Mouse (Mus musculus) heart, embryonic 13.5 days (tissue): ENCODE data around the gene Cradd. TPM values are rescaled to one million over a fixed set of nuclear protein-coding genes. Genes with fewer than 3 reads are reported as not detected.

Experiments
- ATAC-seq: fragments of 200-750 bp; cut with Nextera tagmentation; 2 replicates; pipeline ENCODE4 v1.8.0; 2017; ENCODE audit warnings: moderate TSS enrichment; ENCODE audit not compliant: insufficient number of reproducible peaks, low FRiP score, low TSS enrichment; ENCODE audit errors: extremely low read depth
- H3K27ac ChIP-seq: fragments of 300-500 bp; sonication (generic); replicated peaks from 2 replicates; pipeline ENCODE4 v1.5.1; 2015; ENCODE audit warnings: moderate library complexity, mild to moderate bottlenecking, inconsistent platforms
- H3K27me3 ChIP-seq: fragments of 300-500 bp; sonication (generic); replicated peaks from 2 replicates; pipeline ENCODE4 v1.6.1; 2015; ENCODE audit warnings: mild to moderate bottlenecking, inconsistent platforms
- H3K36me3 ChIP-seq: fragments of 300-500 bp; sonication (generic); 2 replicates; pipeline ENCODE4 v1.6.1; 2015; ENCODE audit warnings: mild to moderate bottlenecking, inconsistent platforms
- H3K4me1 ChIP-seq: fragments of 300-500 bp; sonication (generic); 2 replicates; pipeline ENCODE4 v1.6.1; 2015; ENCODE audit warnings: inconsistent platforms
- H3K4me2 ChIP-seq: fragments of 300-500 bp; sonication (generic); 2 replicates; pipeline ENCODE4 v1.6.1; 2015; ENCODE audit warnings: inconsistent platforms, mild to moderate bottlenecking, moderate library complexity
- H3K4me3 ChIP-seq: fragments of 300-500 bp; sonication (generic); 2 replicates; pipeline ENCODE4 v1.5.1; 2015; ENCODE audit warnings: moderate library complexity, mild to moderate bottlenecking, inconsistent platforms
- H3K9ac ChIP-seq: fragments of 300-500 bp; sonication (generic); 2 replicates; pipeline ENCODE4 v1.6.1; 2015; ENCODE audit warnings: inconsistent platforms, mild to moderate bottlenecking, moderate library complexity
- H3K9me3 ChIP-seq: fragments of 300-500 bp; sonication (generic); 2 replicates; pipeline ENCODE4 v1.6.1; 2016; ENCODE audit warnings: inconsistent platforms
- WGBS: fragments of 180-500 bp; shearing (Covaris S2); methylation state at CpG from one replicate; pipeline ENCODE4 v1.1.7; 2015; ENCODE audit warnings: mixed read lengths; 5-methylcytosine and 5-hydroxymethylcytosine counted together
- polyA plus RNA-seq: library from polyadenylated mRNA; unstranded; fragments of >200 nt; fragmentation: Nextera tagmentation; extraction: Ambion mirVana; gene quantifications from 2 replicates; pipeline ENCODE4 v1.2.1, GENCODE M21; 2015

Cradd gene
- polyA plus RNA-seq, 1 experiment from 2014 or later: 8.6 TPM

- ATAC-seq: no peak
- Histone ChIP-seq H3K4me2 (no peak overlapping the region), H3K9me3 (no peaks in the 10 kb centered on the region), H3K4me3 (no peak overlapping the region), H3K27ac (no peak overlapping the region), H3K4me1 (peaks cover 17% of the 10 kb centered on the region), H3K9ac (no peak overlapping the region), H3K36me3 (no peaks in the 10 kb centered on the region), H3K27me3 (no peaks in the 10 kb centered on the region)
- WGBS: 74% methylated on average over 3 of the region's 3 CpGs
Observed at GRCm38 (mm10) chr10:95332596-95332995, 8.7 kb upstream of the Cradd start.

DNA sequence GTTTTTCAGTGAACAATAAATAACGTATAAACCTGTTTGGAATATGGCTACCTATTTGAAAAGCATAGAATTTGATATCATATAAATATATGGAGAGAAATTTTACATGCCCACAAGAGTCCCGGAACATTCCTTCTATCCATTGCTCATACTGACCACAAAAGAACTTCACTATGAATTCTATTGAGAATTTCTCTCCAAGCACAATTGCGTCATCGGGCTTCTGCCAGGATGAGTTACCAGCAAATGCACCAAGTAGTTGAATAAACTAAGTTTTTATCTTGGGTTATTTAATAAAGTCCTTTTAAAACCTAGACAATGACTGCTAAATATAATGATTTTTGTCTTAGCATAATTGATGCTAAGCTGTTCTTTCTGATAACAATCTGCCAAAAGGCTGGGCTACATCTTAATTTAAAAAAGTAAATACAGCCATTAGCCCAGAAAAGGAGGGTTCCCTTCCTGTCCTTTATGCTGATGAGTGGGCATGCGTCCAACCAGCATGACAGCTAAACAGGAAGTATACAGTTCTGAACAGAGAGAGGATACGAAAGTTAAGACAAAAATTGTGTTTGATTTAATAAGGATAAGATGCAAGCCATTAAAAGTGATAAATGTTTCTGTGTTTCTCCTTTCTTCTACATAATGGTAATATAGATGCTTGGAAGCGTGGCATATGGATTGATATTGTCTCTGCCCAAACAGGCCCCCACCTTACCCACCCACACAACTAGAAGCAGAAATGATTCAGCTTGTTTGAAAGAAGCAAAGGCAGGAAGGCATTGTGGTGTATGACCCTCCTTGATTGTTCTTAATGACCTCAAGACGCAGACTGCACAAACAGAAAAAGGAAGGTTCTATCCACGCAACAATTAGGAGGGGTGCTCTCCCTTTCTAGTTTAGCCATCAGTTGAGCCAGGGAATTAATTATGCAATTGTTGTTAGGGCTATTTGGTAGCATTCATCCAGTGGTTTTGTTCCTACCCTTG is 6.7 kb upstream of the Cradd start:
- ATAC-seq: no peak
- Histone ChIP-seq H3K4me1 (peaks cover 1% of the 10 kb centered on the region; the same call in 1 of the 2 replicates), H3K4me3 (no peak overlapping the region), H3K27ac (no peak overlapping the region), H3K9me3 (no peaks in the 10 kb centered on the region), H3K27me3 (no peaks in the 10 kb centered on the region), H3K4me2 (no peak overlapping the region), H3K9ac (no peak overlapping the region), H3K36me3 (no peaks in the 10 kb centered on the region)
- 79% methylated on average over 9 of the region's 9 CpGs for WGBS

DNA sequence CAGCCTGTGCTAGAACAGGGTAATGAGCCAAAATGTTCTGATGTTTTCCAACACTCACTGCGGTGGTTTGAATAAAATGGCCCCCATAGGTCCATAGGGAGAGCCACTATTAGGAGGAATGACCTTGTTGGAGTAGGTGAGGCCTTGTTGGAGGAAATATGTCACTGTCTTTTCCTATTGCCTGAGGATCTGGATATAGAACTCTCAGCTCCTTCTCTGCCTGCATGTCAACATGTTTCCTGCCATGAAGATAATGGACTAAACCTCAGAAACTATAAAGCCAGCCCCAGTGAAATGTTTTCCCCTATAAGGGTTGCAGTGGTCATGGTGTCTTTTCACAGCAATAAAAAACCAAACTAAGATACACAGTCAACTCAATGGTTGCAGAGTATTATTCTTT is 6.0 kb upstream of the Cradd start:
- H3K4me2 ChIP-seq: no peak overlapping the region
- H3K27me3 ChIP-seq: no peaks in the 10 kb centered on the region
- H3K36me3 ChIP-seq: no peaks in the 10 kb centered on the region
- no peak overlapping the region for H3K27ac ChIP-seq
- H3K4me1 ChIP-seq: no peaks in the 10 kb centered on the region
- ATAC-seq: no peak
- no peak overlapping the region for H3K9ac ChIP-seq
- H3K4me3 ChIP-seq: no peak overlapping the region
- H3K9me3 ChIP-seq: no peaks in the 10 kb centered on the region
- 88% methylated on average over 1 of the region's 1 CpGs for WGBS

GRCm38 (mm10) chr10:95324278-95324631 is 322 bp upstream of the Cradd start:
- H3K9ac ChIP-seq: no peak overlapping the region
- peaks cover 16% of the 10 kb centered on the region for H3K4me1 ChIP-seq
- ATAC-seq: no peak
- H3K4me2 ChIP-seq: peak overlapping the region; percentile 81
- H3K36me3 ChIP-seq: no peaks in the 10 kb centered on the region
- no peaks in the 10 kb centered on the region for H3K27me3 ChIP-seq
- H3K9me3 ChIP-seq: no peaks in the 10 kb centered on the region
- 30% methylated on average over 1 of the region's 1 CpGs for WGBS
- peak overlapping the region; percentile 64 for H3K4me3 ChIP-seq
- no peak overlapping the region for H3K27ac ChIP-seq

DNA sequence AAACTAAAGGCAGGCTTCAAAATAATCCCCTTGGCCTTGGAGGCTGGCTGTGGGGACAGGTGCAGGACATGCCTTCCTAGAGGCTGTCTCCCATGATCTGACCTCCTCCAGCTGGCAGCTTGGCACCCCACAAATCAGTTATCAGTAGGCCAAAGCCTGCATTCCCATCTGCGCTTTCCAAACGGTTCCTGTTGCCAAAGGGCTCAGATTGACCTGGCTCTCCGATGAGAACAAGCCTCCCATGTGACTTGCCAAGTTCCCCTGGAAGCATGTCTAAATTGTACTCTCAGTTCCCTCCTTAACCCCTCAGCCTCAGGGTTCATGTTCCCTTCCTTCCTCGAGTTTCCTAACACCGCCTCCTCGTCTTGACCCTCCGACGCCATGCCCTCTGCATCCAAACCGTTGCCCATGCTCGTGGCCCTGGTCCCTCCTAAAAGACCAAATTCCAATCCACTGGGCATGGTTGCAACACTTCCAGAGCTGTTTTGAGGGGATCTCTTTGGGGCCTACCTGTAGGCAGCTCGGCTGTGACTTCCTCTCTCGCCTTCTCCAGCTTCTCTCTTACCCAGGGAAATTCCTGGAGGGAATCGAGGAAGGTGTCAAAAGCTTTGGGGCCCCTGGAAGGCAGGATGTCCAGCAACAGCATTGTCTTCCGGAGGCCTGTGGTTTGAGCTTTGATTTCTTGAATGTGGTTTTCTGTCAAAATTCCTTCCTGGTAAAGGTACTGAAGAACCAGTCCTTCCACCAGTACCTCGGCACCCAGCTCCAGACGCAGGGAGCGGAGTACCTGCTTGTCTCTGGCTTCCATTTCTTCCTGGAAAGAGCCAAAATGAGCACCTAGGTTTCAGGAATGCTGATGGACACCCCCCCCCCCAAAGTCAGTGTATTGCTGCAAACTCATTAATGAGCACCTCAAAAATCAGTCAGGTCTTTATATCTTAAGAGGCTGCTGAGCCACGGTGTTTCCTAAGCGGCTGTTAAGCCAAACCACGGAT is 1.6 kb downstream of the Cradd start:
- H3K4me2 ChIP-seq: peak overlapping the region; percentile 81
- peak overlapping the region; percentile 90 for H3K9ac ChIP-seq
- peak overlapping the region; percentile 96 for H3K27ac ChIP-seq
- no peaks in the 10 kb centered on the region for H3K27me3 ChIP-seq
- H3K4me1 ChIP-seq: peaks cover 25% of the 10 kb centered on the region
- 57% methylated on average over 20 of the region's 20 CpGs for WGBS
- peak overlapping the region; percentile 64 for H3K4me3 ChIP-seq
- H3K36me3 ChIP-seq: no peaks in the 10 kb centered on the region
- no peaks in the 10 kb centered on the region for H3K9me3 ChIP-seq
- no peak for ATAC-seq

- Histone ChIP-seq H3K9me3 (no peaks in the 10 kb centered on the region), H3K4me1 (peaks cover 53% of the 10 kb centered on the region), H3K27me3 (no peaks in the 10 kb centered on the region), H3K4me3 (no peak overlapping the region), H3K36me3 (no peaks in the 10 kb centered on the region), H3K9ac (no peak overlapping the region), H3K27ac (no peak overlapping the region), H3K4me2 (no peak overlapping the region)
- ATAC-seq: no peak
- WGBS: 88% methylated on average over 13 of the region's 13 CpGs
Observed at GRCm38 (mm10) chr10:95319001-95319400, 4.9 kb downstream of the Cradd start.

GRCm38 (mm10) chr10:95318392-95318708 is 5.6 kb downstream of the Cradd start:
- WGBS: 50% methylated on average over 7 of the region's 7 CpGs
- H3K36me3 ChIP-seq: no peaks in the 10 kb centered on the region
- H3K9ac ChIP-seq: peak overlapping the region; percentile 42; the same call in 1 of the 2 replicates
- peaks cover 60% of the 10 kb centered on the region for H3K4me1 ChIP-seq
- no peaks in the 10 kb centered on the region for H3K27me3 ChIP-seq
- H3K4me3 ChIP-seq: no peak overlapping the region
- no peak for ATAC-seq
- H3K4me2 ChIP-seq: no peak overlapping the region
- H3K9me3 ChIP-seq: no peaks in the 10 kb centered on the region
- H3K27ac ChIP-seq: no peak overlapping the region; the same call in 1 of the 2 replicates

DNA sequence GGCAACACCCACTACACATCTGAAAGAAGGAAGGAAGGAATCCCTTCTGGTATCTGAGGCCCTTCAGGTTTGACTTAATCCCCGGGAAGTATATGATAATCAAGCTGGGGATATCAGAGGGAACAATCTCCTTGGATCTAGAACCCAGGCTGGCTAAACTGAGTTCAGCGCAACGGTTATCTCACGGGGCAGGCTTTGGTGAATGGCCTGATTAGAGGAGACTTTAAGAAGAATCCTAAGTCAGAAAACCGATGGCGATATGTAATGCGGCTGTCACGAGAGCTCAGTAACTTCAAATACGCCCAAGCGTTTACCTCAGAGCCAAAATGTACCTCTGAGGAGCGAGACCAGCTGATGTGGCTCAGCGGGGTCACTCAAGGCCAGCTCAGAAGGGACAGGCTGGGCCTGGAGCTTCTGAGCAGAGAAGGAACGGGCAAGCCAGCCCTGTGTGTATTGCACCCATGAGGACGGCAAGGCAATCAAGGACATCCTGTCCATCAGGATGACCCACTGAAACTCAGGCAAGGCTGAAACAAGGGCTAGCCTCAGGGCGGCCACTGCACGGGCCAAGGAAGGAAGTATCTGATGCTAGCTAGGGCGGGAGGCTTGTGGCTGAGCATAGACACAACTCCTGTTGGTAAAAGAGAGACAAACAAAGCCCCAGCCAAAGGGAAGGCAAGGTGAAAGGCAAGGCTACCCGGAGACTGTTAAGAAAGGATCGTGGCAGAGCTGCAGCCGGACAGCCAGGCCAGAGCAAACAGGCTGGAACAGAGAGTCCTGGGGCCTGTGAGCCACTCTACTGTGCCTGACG is 6.1 kb downstream of the Cradd start:
- H3K27ac ChIP-seq: no peak overlapping the region; the same call in 1 of the 2 replicates
- peak overlapping the region; percentile 42 for H3K9ac ChIP-seq
- WGBS: 83% methylated on average over 21 of the region's 21 CpGs
- no peaks in the 10 kb centered on the region for H3K27me3 ChIP-seq
- H3K4me1 ChIP-seq: peaks cover 60% of the 10 kb centered on the region
- H3K4me3 ChIP-seq: no peak overlapping the region
- H3K36me3 ChIP-seq: no peaks in the 10 kb centered on the region
- H3K9me3 ChIP-seq: no peaks in the 10 kb centered on the region
- ATAC-seq: no peak
- no peak overlapping the region for H3K4me2 ChIP-seq

DNA sequence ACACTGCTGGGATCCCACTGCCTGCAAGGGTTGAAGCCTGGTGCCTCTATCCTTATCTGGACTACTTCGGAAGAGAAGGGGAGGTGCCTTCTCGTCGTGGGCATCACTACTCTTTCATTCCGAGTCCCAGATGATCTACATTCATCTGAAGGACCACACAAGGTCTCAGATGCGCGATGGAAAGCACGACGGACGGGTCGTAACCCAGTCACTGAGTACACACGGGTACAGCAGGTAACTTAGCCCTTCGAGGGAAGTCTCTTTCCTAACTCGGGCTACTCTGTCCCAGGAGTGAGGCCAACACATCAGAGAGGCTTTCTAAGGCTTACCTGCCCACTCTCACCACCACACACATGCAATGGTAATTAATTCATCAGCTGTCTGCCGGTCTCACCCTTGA is 6.8 kb downstream of the Cradd start:
- no peaks in the 10 kb centered on the region for H3K27me3 ChIP-seq
- H3K9me3 ChIP-seq: no peaks in the 10 kb centered on the region
- no peak for ATAC-seq
- no peak overlapping the region for H3K4me3 ChIP-seq
- WGBS: 70% methylated on average over 14 of the region's 14 CpGs
- no peak overlapping the region for H3K9ac ChIP-seq
- H3K27ac ChIP-seq: no peak overlapping the region
- no peaks in the 10 kb centered on the region for H3K36me3 ChIP-seq
- no peak overlapping the region for H3K4me2 ChIP-seq
- H3K4me1 ChIP-seq: peaks cover 56% of the 10 kb centered on the region

DNA sequence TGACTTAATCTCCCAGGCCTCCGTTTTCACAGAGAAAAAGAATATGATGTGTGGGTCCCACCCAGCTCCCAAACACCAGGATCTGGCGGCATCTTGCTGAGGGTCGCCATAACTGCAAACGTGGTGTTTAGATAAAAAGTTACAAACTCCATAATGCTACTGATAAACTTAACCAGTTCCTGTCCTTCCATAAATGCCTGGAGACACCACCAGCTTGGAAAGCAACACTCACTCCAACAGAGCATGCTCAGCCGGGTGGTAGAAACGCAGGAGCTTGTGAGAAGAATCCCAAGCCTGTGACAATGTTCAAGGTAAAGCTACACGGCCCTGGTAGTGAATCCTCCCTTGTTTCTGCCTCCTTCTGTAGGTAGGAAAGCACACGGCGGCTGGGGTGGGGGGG is 7.3 kb downstream of the Cradd start:
- H3K27me3 ChIP-seq: no peaks in the 10 kb centered on the region
- H3K4me1 ChIP-seq: peaks cover 56% of the 10 kb centered on the region
- no peak overlapping the region for H3K9ac ChIP-seq

More for the DNA sequence above, 7.3 kb downstream of the Cradd start:
- no peak overlapping the region for H3K4me3 ChIP-seq
- H3K36me3 ChIP-seq: no peaks in the 10 kb centered on the region
- WGBS: 55% methylated on average over 9 of the region's 9 CpGs
- no peak for ATAC-seq
- H3K9me3 ChIP-seq: no peaks in the 10 kb centered on the region
- H3K4me2 ChIP-seq: no peak overlapping the region
- no peak overlapping the region for H3K27ac ChIP-seq
